ENCODE assay signal across 13 mouse cellular contexts in genomic region chr7:114080250-114080649, GRCm38 (mm10).
"Had no signal": no experiment of that assay in that cellular context is flagged by ENCODE, and none has a peak within 500 bp of the region (broad histone marks: within the 10 kb centered on the region; RNA-seq: fewer than 3 reads in every experiment).

No protein-coding gene starts in this region.

- H3K9ac ChIP-seq: intestine, embryonic 15.5 days; limb, embryonic 15.5 days; midbrain, embryonic 15.5 days; neural tube, embryonic 12.5 days had no signal

- H3K4me2 ChIP-seq: intestine, embryonic 15.5 days; limb, embryonic 15.5 days; midbrain, embryonic 11.5 days; midbrain, embryonic 15.5 days; neural tube, embryonic 12.5 days had no signal

- H3K36me3 ChIP-seq: intestine, embryonic 15.5 days; limb, embryonic 15.5 days; midbrain, embryonic 15.5 days; neural tube, embryonic 12.5 days had no signal

- H3K4me1 ChIP-seq: intestine, embryonic 15.5 days; midbrain, embryonic 15.5 days; neural tube, embryonic 12.5 days had no signal

- ATAC-seq: intestine, embryonic 15.5 days; lung, postnatal 0 days; midbrain, embryonic 15.5 days had no signal

- H3K27ac ChIP-seq: intestine, embryonic 15.5 days; limb, embryonic 15.5 days; midbrain, embryonic 15.5 days; neural tube, embryonic 12.5 days had no signal

- DNase-seq: kidney, adult 18-20 months; kidney, postnatal 10 days; kidney, postnatal 4 days; lung, adult 18-20 months; lung, postnatal 36 days; thymus, postnatal 4 days had no signal

- H3K27me3 ChIP-seq: intestine, embryonic 15.5 days; limb, embryonic 15.5 days; midbrain, embryonic 15.5 days; neural tube, embryonic 12.5 days had no signal

- H3K9me3 ChIP-seq: intestine, embryonic 15.5 days; limb, embryonic 15.5 days; midbrain, embryonic 15.5 days; neural tube, embryonic 12.5 days had no signal

- H3K4me3 ChIP-seq: intestine, embryonic 15.5 days; left cerebral cortex, adult 2 months; limb, embryonic 15.5 days; midbrain, embryonic 15.5 days; neural tube, embryonic 12.5 days had no signal
